Mouse (Mus musculus): ENCODE results near the gene Gabbr2. TPM values are rescaled to one million over a fixed set of nuclear protein-coding genes. Genes with fewer than 3 reads are reported as not detected.

Gene Gabbr2
- polyA plus RNA-seq, 1 experiment from 2014 or later = 0.12 TPM

DNA sequence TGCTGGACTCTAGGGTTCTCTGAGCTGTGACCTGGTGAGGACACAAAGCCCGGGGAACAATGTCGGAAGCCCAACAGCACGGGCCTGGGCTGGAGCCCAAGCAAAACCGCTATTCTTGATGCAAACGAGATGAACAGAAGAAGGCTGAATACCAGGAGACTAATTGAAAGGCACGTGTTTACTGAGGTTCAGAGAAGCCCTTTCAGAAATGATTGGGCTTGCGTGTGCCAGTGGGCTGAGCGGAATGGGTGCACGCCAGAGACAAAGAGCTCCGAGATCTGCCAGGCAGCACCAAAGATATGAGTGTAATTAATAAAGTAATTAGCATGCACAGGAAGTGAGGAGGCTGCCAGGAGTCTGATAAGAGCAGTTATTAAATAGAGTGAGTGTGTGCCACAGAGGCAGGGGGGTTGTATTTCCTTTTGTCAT, 291.4 kb downstream of the Gabbr2 start:
- Histone ChIP-seq H3K27ac (replicated peaks) (no peak overlapping the region), H3K4me1 (peaks cover 7% of the 10 kb centered on the region), H3K36me3 (no peaks in the 10 kb centered on the region), H3K4me3 (no peak overlapping the region), H3K27me3 (ENCODE audit: low read depth, poor library complexity, severe bottlenecking) (no peaks in the 10 kb centered on the region), H3K9me3 (replicated peaks) (no peaks in the 10 kb centered on the region)
- WGBS = 83% methylated on average over 10 of the region's 10 CpGs
- DNase-seq (ENCODE audit: low spot score) = no peak

DNA sequence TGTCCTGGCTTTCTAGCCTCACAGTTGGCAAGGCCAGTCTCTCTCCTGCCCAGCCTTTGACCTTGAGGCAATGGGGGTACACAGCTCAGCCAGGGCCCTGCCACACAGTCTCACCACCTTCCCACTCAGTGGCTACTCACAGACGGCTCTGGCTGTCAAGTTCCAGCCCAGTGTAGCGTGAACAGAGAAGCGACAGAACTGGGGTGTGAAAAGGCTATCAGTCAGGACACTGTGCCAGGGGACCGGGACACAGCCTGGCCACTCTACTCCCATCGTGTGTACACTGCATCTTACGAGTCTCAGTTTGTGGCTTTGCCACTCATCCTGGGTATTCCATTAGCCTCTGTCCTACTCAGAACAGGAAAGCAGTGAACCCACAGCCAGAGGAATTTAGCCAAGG, 295.2 kb downstream of the Gabbr2 start:
- no peaks in the 10 kb centered on the region for H3K27me3 ChIP-seq (ENCODE audit: low read depth, poor library complexity, severe bottlenecking)
- H3K4me3 ChIP-seq = no peak overlapping the region
- peaks cover 7% of the 10 kb centered on the region for H3K4me1 ChIP-seq
- H3K27ac ChIP-seq (replicated peaks) = 0 out of 2 replicates have a peak overlapping the region, but pooled peaks have one; percentile 28
- 0 out of 2 replicates have a peak, but pooled peaks cover 2% of the 10 kb centered on the region for H3K9me3 ChIP-seq (replicated peaks)
- DNase-seq (ENCODE audit: low spot score) = no peak
- 69% methylated on average over 6 of the region's 6 CpGs for WGBS
- no peaks in the 10 kb centered on the region for H3K36me3 ChIP-seq

DNA sequence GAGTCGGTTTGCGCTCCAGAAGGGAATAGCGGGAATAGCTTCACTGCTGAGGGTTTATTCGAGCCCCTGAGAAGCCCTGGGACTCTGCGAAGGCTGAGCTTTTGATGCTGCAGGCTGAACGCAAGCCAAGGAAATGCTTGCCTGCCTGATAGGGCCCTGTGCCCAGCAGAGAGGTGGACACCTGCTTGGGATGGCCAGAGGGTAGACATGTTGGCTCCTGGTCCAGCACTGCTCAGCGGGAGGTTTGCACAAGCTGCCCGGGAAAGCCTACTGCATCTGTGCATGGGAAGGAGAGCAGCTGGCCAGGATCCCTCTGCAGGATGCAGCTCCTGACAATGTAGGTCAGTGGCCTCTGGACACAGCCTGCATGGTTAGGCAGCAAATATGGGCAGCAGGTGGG, 301.1 kb downstream of the Gabbr2 start:
- no peaks in the 10 kb centered on the region for H3K36me3 ChIP-seq
- H3K9me3 ChIP-seq (replicated peaks) = 0 out of 2 replicates have a peak, but pooled peaks cover 4% of the 10 kb centered on the region
- H3K4me3 ChIP-seq = no peak overlapping the region
- DNase-seq (ENCODE audit: low spot score) = no peak
- H3K4me1 ChIP-seq = 0 out of 2 replicates have a peak, but pooled peaks cover 3% of the 10 kb centered on the region
- no peak overlapping the region for H3K27ac ChIP-seq (replicated peaks)
- no peaks in the 10 kb centered on the region; the same call in 1 of the 2 replicates for H3K27me3 ChIP-seq (ENCODE audit: low read depth, poor library complexity, severe bottlenecking)
- WGBS = 83% methylated on average over 8 of the region's 8 CpGs

DNA sequence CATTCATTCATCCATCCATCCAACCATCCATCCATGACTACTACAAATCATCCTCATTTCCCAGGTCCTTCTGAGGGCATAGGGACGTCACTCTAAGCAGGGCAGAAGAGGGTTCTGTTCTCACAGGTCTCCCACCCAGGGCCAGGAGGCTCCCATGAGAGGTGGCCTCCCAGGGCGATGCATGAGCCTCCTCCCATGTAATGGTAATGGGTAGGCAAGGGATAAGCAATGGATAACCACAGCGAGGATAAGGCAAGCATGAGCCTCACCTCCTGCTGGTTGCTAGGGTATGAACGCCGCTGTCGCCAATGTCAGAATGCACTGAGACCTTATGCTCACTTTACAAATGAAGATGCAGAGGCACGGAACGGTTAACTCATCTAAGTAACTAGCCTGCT, 301.7 kb downstream of the Gabbr2 start:
- H3K27ac ChIP-seq (replicated peaks) = no peak overlapping the region
- H3K4me1 ChIP-seq = 0 out of 2 replicates have a peak, but pooled peaks cover 3% of the 10 kb centered on the region
- no peaks in the 10 kb centered on the region for H3K36me3 ChIP-seq
- no peaks in the 10 kb centered on the region; the same call in 1 of the 2 replicates for H3K27me3 ChIP-seq (ENCODE audit: low read depth, poor library complexity, severe bottlenecking)
- H3K9me3 ChIP-seq (replicated peaks) = 0 out of 2 replicates have a peak, but pooled peaks cover 4% of the 10 kb centered on the region
- WGBS = 80% methylated on average over 8 of the region's 8 CpGs
- no peak for DNase-seq (ENCODE audit: low spot score)
- no peak overlapping the region for H3K4me3 ChIP-seq

DNA sequence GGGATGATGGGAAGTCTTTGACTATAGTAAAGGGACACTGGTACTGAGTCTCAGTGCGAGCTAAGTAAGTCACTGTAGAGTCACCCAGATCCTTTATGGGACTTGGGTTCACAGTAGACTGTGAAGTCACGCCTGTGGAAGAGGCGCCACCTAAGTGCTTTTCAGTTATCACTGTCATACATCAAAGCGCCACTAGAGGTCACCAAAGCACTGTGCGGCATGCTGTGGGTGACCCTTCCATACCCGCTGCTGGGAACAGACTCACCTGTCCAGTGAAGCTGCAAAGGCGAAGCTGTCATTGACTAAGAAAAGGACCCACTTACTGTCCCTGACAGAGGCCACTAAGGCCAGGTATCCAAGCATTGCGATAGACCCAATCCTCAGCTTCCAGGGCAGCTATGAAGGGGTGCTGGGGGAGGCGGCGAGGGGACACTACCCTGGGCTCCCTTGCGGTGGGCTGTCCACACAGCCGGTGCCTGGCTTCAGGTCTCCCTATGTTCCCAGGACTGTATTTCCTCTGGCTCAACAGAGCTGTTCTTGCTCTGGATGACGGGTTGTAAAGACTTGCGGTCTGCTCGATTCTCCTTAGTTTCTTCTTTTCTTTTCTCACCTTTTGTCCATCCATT, 302.2 kb downstream of the Gabbr2 start:
- 46% methylated on average over 15 of the region's 15 CpGs for WGBS
- H3K9me3 ChIP-seq (replicated peaks) = 0 out of 2 replicates have a peak, but pooled peaks cover 4% of the 10 kb centered on the region
- no peak overlapping the region for H3K4me3 ChIP-seq
- DNase-seq (ENCODE audit: low spot score) = peak; percentile 73
- H3K27ac ChIP-seq (replicated peaks) = no peak overlapping the region
- H3K4me1 ChIP-seq = 0 out of 2 replicates have a peak, but pooled peaks cover 3% of the 10 kb centered on the region
- H3K27me3 ChIP-seq (ENCODE audit: low read depth, poor library complexity, severe bottlenecking) = no peaks in the 10 kb centered on the region; the same call in 1 of the 2 replicates
- no peaks in the 10 kb centered on the region for H3K36me3 ChIP-seq

DNA sequence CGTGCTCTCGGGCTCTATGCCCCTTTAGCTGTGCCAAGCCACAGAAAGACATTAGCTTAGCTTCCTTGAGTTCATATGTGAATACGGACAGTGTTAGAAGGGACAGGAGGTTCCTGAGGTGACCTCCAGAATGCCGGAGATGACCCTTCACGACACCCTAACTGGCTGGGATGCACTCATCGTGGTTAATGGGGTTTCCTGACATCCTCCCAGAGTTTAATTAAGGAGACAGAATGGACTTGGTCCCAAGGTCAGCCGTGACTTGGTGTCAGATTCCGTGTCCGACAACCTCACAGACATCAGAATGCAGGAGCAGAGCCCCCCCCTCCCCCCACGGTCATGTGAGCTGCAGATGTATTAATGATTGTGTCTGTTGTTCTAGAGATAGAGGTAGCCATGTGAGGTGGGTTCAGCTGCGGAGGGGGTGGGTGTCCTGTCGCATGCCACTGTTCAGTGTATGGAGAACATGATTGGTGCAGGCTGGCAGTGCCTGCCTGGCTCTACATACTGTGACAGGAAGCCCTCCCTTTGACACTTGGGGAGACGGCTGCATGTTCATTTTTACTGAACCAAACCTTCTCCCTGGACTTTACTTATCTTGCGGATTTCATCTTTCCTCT, 303.4 kb downstream of the Gabbr2 start:
- Histone ChIP-seq H3K27ac (replicated peaks) (no peak overlapping the region), H3K4me3 (no peak overlapping the region), H3K9me3 (replicated peaks) (0 out of 2 replicates have a peak, but pooled peaks cover 4% of the 10 kb centered on the region), H3K36me3 (no peaks in the 10 kb centered on the region), H3K4me1 (0 out of 2 replicates have a peak, but pooled peaks cover 3% of the 10 kb centered on the region), H3K27me3 (ENCODE audit: low read depth, poor library complexity, severe bottlenecking) (no peaks in the 10 kb centered on the region; the same call in 1 of the 2 replicates)
- WGBS = 86% methylated on average over 14 of the region's 14 CpGs
- DNase-seq (ENCODE audit: low spot score) = no peak

DNA sequence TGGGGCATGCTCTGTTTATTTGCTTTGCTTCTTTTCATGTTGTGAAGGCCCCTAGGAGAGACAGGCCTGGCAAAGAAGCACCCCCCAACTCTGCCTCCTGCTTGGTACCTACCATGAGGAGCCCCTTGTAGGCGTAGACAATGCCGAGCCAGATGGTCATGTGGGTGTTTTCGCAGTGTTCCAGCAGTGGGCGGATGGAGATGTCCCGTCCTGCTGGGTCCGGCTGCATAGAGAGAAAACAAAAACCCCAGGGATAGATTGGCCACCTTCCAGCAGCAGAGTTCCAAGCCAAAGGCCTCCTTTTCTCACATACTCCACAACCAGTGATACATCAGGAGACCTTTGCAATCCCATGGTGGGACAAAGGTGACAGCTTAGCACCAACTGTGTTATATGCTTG, 307.5 kb downstream of the Gabbr2 start:
- WGBS = 73% methylated on average over 6 of the region's 6 CpGs
- DNase-seq (ENCODE audit: low spot score) = no peak
- no peak overlapping the region for H3K4me3 ChIP-seq
- H3K4me1 ChIP-seq = no peaks in the 10 kb centered on the region
- no peaks in the 10 kb centered on the region for H3K36me3 ChIP-seq
- no peaks in the 10 kb centered on the region for H3K9me3 ChIP-seq (replicated peaks)
- H3K27ac ChIP-seq (replicated peaks) = no peak overlapping the region
- no peaks in the 10 kb centered on the region for H3K27me3 ChIP-seq (ENCODE audit: low read depth, poor library complexity, severe bottlenecking)

DNA sequence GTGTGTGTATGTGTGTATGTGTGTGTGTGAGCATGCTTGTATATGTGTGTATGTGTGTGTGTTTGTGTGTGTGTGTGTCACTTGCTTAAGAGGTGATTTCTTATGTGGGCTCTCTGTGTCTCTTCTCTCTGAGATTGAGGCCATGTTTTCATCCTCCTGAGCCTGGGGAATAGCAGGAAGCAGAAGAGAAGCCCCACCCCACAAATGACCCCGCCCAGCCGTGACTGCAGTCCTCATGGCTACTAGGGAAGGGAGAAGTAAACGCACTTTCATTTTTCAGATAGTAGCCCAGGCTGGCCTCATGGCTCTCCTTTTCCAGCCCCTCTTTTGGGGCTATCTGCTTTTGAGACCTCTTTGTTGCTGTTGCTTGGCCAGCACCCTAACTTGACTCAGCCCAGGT, 315.0 kb downstream of the Gabbr2 start:
- H3K27me3 ChIP-seq (ENCODE audit: low read depth, poor library complexity, severe bottlenecking) = no peaks in the 10 kb centered on the region
- no peak overlapping the region for H3K27ac ChIP-seq (replicated peaks)
- H3K4me1 ChIP-seq = 0 out of 2 replicates have a peak, but pooled peaks cover 7% of the 10 kb centered on the region
- no peaks in the 10 kb centered on the region for H3K9me3 ChIP-seq (replicated peaks)
- DNase-seq (ENCODE audit: low spot score) = no peak
- H3K36me3 ChIP-seq = no peaks in the 10 kb centered on the region
- no peak overlapping the region for H3K4me3 ChIP-seq
- WGBS = 73% methylated on average over 3 of the region's 3 CpGs

DNA sequence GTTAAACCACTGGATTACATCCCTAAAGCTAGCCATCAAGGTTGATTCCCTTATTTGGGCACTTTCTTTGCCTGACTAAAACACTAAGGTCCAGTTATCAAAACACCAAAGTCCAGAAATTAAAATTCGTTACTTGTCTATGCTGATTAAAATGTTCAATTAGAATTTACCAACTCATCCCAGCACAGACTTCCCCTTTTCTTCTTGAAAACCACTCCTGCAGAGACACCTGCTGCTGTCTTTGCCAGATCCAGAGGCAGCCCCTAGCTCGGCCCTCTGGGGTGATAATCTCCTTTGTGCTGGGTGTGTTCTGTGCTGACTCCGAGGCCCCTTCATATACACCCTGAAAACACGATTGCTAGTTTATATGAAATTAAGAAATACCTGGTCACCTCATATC, 315.7 kb downstream of the Gabbr2 start:
- H3K27me3 ChIP-seq (ENCODE audit: low read depth, poor library complexity, severe bottlenecking) = no peaks in the 10 kb centered on the region
- no peaks in the 10 kb centered on the region for H3K36me3 ChIP-seq
- H3K27ac ChIP-seq (replicated peaks) = no peak overlapping the region
- H3K4me3 ChIP-seq = no peak overlapping the region
- H3K9me3 ChIP-seq (replicated peaks) = no peaks in the 10 kb centered on the region
- H3K4me1 ChIP-seq = 0 out of 2 replicates have a peak, but pooled peaks cover 7% of the 10 kb centered on the region
- WGBS = 47% methylated on average over 4 of the region's 4 CpGs
- no peak for DNase-seq (ENCODE audit: low spot score)

DNA sequence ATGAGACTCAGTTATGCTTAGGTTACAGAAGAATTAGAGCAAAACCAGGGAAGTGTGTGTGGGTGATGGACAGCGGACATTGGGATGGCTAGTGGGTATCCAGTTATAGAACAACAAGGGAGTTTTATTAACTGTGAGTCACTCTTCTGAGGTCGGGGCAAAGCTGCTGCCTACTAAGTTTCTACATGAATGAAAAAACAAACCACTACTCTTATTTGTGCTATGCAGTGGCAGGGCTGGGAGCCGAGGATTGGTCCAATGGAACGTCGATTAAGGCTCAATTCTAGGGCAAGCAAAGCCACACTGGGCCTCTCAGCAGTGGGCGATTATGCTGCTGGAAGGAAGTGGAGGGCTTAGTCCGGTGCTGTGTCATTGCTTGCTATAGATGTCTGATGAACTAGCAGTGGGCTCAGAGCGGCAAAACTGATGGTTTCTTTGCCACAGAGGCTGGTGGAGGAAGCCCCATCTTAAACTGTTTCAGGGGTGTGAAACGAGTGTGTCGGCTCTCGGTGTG, 316.3 kb downstream of the Gabbr2 start:
- Histone ChIP-seq H3K4me3 (no peak overlapping the region), H3K27me3 (ENCODE audit: low read depth, poor library complexity, severe bottlenecking) (no peaks in the 10 kb centered on the region), H3K9me3 (replicated peaks) (no peaks in the 10 kb centered on the region), H3K4me1 (0 out of 2 replicates have a peak, but pooled peaks cover 7% of the 10 kb centered on the region), H3K36me3 (no peaks in the 10 kb centered on the region), H3K27ac (replicated peaks) (no peak overlapping the region)
- WGBS = 66% methylated on average over 11 of the region's 11 CpGs
- no peak for DNase-seq (ENCODE audit: low spot score)

DNA sequence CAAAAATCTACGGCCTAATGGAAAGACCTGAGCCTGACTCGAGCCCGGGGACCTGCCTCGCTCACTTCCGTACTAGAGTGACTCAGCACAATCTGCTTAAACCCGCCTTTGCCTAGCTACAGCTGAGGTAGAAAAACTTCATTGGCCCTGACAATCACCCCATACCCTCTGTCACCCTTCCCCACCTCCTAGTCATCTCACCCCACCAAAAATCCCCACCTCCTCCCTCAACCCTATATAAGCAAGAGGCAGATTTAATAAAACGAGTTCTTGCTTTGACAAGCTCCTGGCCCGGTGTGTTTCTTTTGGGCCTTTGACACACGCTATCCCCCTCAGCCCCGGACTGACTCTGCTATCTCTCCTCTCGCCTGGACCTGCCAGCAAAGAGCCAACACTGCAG, 323.1 kb downstream of the Gabbr2 start:
- H3K4me1 ChIP-seq = peaks cover 38% of the 10 kb centered on the region
- 0 out of 2 replicates have a peak overlapping the region, but pooled peaks have one; percentile 13 for H3K27ac ChIP-seq (replicated peaks)
- H3K36me3 ChIP-seq = no peaks in the 10 kb centered on the region
- H3K9me3 ChIP-seq (replicated peaks) = no peaks in the 10 kb centered on the region
- H3K27me3 ChIP-seq (ENCODE audit: low read depth, poor library complexity, severe bottlenecking) = 0 out of 2 replicates have a peak, but pooled peaks cover under 1% of the 10 kb centered on the region
- no peak for DNase-seq (ENCODE audit: low spot score)
- H3K4me3 ChIP-seq = no peak overlapping the region
- WGBS = 79% methylated on average over 11 of the region's 11 CpGs

DNA sequence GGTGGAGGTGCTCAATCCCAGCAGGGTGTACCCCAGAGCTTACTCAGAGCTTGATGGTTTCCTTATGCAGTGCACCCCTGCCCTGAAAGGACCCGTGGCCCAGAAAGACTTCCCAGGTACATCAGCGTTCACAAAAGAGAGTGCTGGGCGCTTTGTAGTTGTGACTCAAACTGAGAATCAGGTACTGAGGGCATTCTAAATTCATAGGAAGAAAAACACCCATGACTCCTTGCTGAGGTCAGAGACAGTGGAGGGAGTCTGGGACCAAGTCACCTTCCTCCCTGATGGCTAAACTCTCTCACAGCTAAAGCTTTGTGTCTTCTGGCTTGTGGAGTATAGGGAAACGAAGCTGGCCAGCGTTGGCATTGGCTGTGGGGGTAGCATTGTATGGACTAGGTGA, 325.3 kb downstream of the Gabbr2 start:
- peaks cover 43% of the 10 kb centered on the region for H3K4me1 ChIP-seq
- 57% methylated on average over 5 of the region's 5 CpGs for WGBS
- H3K27me3 ChIP-seq (ENCODE audit: low read depth, poor library complexity, severe bottlenecking) = peaks cover 15% of the 10 kb centered on the region; the same call in 1 of the 2 replicates
- H3K4me3 ChIP-seq = no peak overlapping the region
- DNase-seq (ENCODE audit: low spot score) = no peak
- H3K27ac ChIP-seq (replicated peaks) = peak overlapping the region; percentile 93; the same call in 1 of the 2 replicates
- H3K36me3 ChIP-seq = no peaks in the 10 kb centered on the region
- H3K9me3 ChIP-seq (replicated peaks) = no peaks in the 10 kb centered on the region

DNA sequence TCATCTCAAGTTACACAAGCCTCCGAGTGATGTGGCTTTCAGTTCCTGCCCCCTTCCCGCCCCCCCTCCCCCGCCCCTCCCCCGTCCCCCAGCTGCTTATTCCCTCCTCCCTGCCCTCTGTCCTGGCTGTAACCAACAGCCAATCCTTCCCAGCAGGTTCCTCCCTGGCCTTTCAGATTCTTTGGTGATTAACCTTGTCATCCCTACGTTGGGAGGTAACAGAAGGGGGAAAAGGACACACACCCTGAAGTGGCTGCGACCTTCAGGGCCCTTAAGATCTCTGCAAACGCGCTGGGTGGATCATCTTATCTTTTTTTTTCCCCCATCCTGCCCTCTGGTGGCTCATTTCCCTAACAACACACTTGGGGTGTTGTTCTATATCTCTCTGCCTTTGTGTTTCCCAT, 326.3 kb downstream of the Gabbr2 start:
- H3K9me3 ChIP-seq (replicated peaks) = no peaks in the 10 kb centered on the region
- peaks cover 17% of the 10 kb centered on the region; the same call in 1 of the 2 replicates for H3K27me3 ChIP-seq (ENCODE audit: low read depth, poor library complexity, severe bottlenecking)
- no peaks in the 10 kb centered on the region for H3K36me3 ChIP-seq
- DNase-seq (ENCODE audit: low spot score) = peak; percentile 61
- peak overlapping the region; percentile 61 for H3K4me3 ChIP-seq
- H3K27ac ChIP-seq (replicated peaks) = peak overlapping the region; percentile 93
- WGBS = 1% methylated on average over 7 of the region's 8 CpGs
- H3K4me1 ChIP-seq = peaks cover 43% of the 10 kb centered on the region

Data from midbrain, embryonic 10.5 days (tissue).